Mouse (Mus musculus) midbrain, embryonic 11.5 days (tissue): ENCODE measurements at regions not wholly inside any gene's neighbourhood (a gene's known extent, or its start where the extent isn't known, plus 50 kb on each side); places are given as distances from the start of the nearest gene placed in this dataset.

Source experiments
- ATAC-seq: fragments of 200-750 bp; cut with Nextera tagmentation; 2 replicates; pipeline ENCODE4 v1.8.0; 2017; ENCODE audit warnings: moderate TSS enrichment, moderate library complexity; ENCODE audit not compliant: low FRiP score
- DNase-seq: peaks from one replicate; pipeline ENCODE4 v3.0.0; 2015; ENCODE audit warnings: low spot score; ENCODE audit errors: missing footprints
- H3K27ac ChIP-seq: fragments of 300-500 bp; sonication (generic); 2 replicates; pipeline ENCODE4 v1.5.1; 2014; ENCODE audit warnings: low read depth, low read length
- H3K27me3 ChIP-seq: fragments of 300-500 bp; sonication (generic); 2 replicates; pipeline ENCODE4 v1.6.1; 2014; ENCODE audit warnings: mild to moderate bottlenecking, low read length, moderate library complexity, mixed read lengths; ENCODE audit not compliant: control insufficient read depth, insufficient read depth
- H3K36me3 ChIP-seq: fragments of 300-500 bp; sonication (generic); 2 replicates; pipeline ENCODE4 v1.6.1; 2014; ENCODE audit warnings: mild to moderate bottlenecking, low read length, moderate library complexity, mixed read lengths; ENCODE audit not compliant: control insufficient read depth, insufficient read depth
- H3K4me1 ChIP-seq: fragments of 300-500 bp; sonication (generic); 2 replicates; pipeline ENCODE4 v1.6.1; 2014; ENCODE audit warnings: low read length; ENCODE audit not compliant: control insufficient read depth, insufficient read depth
- H3K4me2 ChIP-seq: fragments of 300-500 bp; sonication (generic); 2 replicates; pipeline ENCODE4 v1.6.1; 2014; ENCODE audit warnings: mild to moderate bottlenecking, moderate library complexity
- H3K4me3 ChIP-seq: fragments of 300-500 bp; sonication (generic); 2 replicates; pipeline ENCODE4 v1.5.1; 2014; ENCODE audit warnings: low read depth, low read length
- H3K9ac ChIP-seq: fragments of 300-500 bp; sonication (generic); 2 replicates; pipeline ENCODE4 v1.6.1; 2014; ENCODE audit warnings: low read length
- H3K9me3 ChIP-seq: fragments of 300-500 bp; sonication (generic); 2 replicates; pipeline ENCODE4 v1.6.1; 2016; ENCODE audit warnings: low read length; ENCODE audit not compliant: control insufficient read depth
- WGBS: fragments of 180-500 bp; shearing (Covaris S2); extraction: QIAGEN DNeasy Blood & Tissue Kit; methylation state at CpG from one replicate; pipeline ENCODE4 v1.1.7; 2014; 5-methylcytosine and 5-hydroxymethylcytosine counted together

GRCm38 (mm10) chr4:93935692-93936091 lies 600.4 kb upstream of the Tusc1 start:
- Histone ChIP-seq H3K4me2 (no peak overlapping the region), H3K36me3 (no peaks in the 10 kb centered on the region), H3K27ac (no peak overlapping the region), H3K27me3 (no peaks in the 10 kb centered on the region), H3K9me3 (no peaks in the 10 kb centered on the region), H3K4me1 (no peaks in the 10 kb centered on the region), H3K4me3 (no peak overlapping the region), H3K9ac (no peak overlapping the region)
- DNase-seq, result no peak
- ATAC-seq, result no peak

GRCm38 (mm10) chr4:93927117-93927516 lies 591.8 kb upstream of the Tusc1 start:
- Histone ChIP-seq H3K9ac (no peak overlapping the region), H3K4me3 (no peak overlapping the region), H3K36me3 (no peaks in the 10 kb centered on the region), H3K9me3 (no peaks in the 10 kb centered on the region), H3K4me1 (no peaks in the 10 kb centered on the region), H3K4me2 (no peak overlapping the region), H3K27ac (no peak overlapping the region), H3K27me3 (no peaks in the 10 kb centered on the region)
- DNase-seq (no peak), ATAC-seq (no peak)
- WGBS, result 93% methylated on average over 7 of the region's 7 CpGs

DNA sequence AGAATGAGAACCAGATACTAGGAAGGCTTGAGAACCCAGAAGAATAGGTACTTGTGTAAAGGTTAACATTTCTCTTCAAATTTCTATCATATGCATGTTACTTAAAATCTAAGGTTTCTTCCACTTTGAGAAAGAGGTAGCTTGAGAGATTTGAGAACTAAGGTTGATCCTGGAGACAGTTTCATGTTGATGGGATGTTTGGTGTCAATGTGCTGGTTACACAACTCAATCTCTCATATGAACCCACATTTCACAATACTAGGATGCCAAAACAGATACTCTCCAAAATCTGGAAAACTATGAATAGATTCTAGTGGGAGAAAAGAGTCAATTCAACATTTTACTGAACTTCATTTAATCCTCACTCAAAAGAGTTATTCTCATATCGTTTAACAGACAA lies 589.1 kb upstream of the Tusc1 start:
- Histone ChIP-seq H3K36me3 (no peaks in the 10 kb centered on the region), H3K9ac (no peak overlapping the region), H3K27me3 (no peaks in the 10 kb centered on the region), H3K4me2 (no peak overlapping the region), H3K4me1 (no peaks in the 10 kb centered on the region), H3K27ac (no peak overlapping the region), H3K9me3 (no peaks in the 10 kb centered on the region), H3K4me3 (no peak overlapping the region)
- DNase-seq (no peak), ATAC-seq (no peak)
- 93% methylated on average over 1 of the region's 1 CpGs for WGBS

GRCm38 (mm10) chr4:93886631-93887030 lies 551.3 kb upstream of the Tusc1 start:
- Histone ChIP-seq H3K36me3 (no peaks in the 10 kb centered on the region), H3K4me3 (no peak overlapping the region), H3K27ac (no peak overlapping the region), H3K4me1 (no peaks in the 10 kb centered on the region), H3K4me2 (no peak overlapping the region), H3K27me3 (no peaks in the 10 kb centered on the region), H3K9ac (no peak overlapping the region), H3K9me3 (no peaks in the 10 kb centered on the region)
- 90% methylated on average over 11 of the region's 11 CpGs for WGBS
- no peak for DNase-seq
- no peak for ATAC-seq

- Histone ChIP-seq H3K36me3 (no peaks in the 10 kb centered on the region), H3K4me2 (no peak overlapping the region), H3K9me3 (no peaks in the 10 kb centered on the region), H3K4me3 (no peak overlapping the region), H3K27ac (no peak overlapping the region), H3K4me1 (no peaks in the 10 kb centered on the region), H3K9ac (no peak overlapping the region), H3K27me3 (no peaks in the 10 kb centered on the region)
- ATAC-seq (no peak), DNase-seq (no peak)
- 84% methylated on average over 3 of the region's 3 CpGs for WGBS
These were observed 546.0 kb upstream of the Tusc1 start for GRCm38 (mm10) chr4:93881318-93881717.

GRCm38 (mm10) chr4:93879351-93879872 lies 544.1 kb upstream of the Tusc1 start:
- Histone ChIP-seq H3K4me2 (no peak overlapping the region), H3K36me3 (no peaks in the 10 kb centered on the region), H3K4me3 (no peak overlapping the region), H3K27me3 (no peaks in the 10 kb centered on the region), H3K27ac (no peak overlapping the region), H3K9ac (no peak overlapping the region), H3K4me1 (no peaks in the 10 kb centered on the region), H3K9me3 (no peaks in the 10 kb centered on the region)
- ATAC-seq, result peak; percentile 78
- 81% methylated on average over 8 of the region's 8 CpGs for WGBS
- no peak for DNase-seq

DNA sequence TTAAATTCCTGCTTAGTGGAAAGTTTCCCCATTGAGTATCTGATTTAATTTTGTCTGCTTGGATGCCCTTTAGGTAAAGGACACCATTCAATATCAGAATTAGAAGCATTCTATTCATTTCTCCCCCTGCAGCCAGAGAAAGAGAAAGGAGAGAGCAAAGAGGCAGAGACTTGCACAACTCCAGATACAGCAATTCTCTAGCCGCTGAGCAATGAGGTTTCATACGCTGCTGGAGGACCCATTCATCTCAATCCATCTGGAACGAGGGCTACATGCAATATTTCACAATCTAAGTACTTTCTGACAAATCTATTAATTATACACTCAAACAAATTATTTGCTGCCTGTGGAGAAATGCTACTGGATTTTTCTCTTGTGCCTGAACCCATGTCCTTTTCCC lies 538.0 kb upstream of the Tusc1 start:
- Histone ChIP-seq H3K4me1 (no peaks in the 10 kb centered on the region), H3K36me3 (no peaks in the 10 kb centered on the region), H3K9ac (no peak overlapping the region), H3K27me3 (no peaks in the 10 kb centered on the region), H3K4me3 (no peak overlapping the region), H3K9me3 (no peaks in the 10 kb centered on the region), H3K4me2 (no peak overlapping the region), H3K27ac (no peak overlapping the region)
- WGBS, result 47% methylated on average over 3 of the region's 3 CpGs
- ATAC-seq, result no peak; the same call in 1 of the 2 replicates
- DNase-seq, result no peak

DNA sequence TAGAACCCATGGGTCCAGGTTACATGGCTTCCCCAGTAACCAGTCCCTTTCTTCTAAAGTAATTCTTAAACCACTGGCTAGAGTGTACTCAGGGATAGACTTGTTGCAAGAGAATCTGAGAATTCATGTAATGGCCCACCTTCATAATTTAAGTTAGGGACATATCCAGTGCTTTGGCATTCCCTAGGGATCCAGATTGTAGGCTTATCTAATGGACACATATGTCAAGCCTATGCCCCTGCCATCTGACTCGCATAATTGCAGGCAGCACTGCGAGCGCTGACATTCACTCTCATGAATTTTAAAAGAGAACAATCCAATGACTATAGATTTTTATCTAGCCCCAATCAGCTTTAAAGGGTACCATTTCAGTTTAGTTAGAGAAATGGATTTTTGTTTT lies 518.1 kb upstream of the Tusc1 start:
- ATAC-seq (peak; percentile 72), DNase-seq (no peak)
- WGBS, result 87% methylated on average over 3 of the region's 3 CpGs
- H3K27ac ChIP-seq, result no peak overlapping the region
- H3K9ac ChIP-seq, result no peak overlapping the region
- H3K36me3 ChIP-seq, result no peaks in the 10 kb centered on the region
- H3K4me3 ChIP-seq, result no peak overlapping the region
- no peak overlapping the region for H3K4me2 ChIP-seq
- no peaks in the 10 kb centered on the region for H3K27me3 ChIP-seq
- H3K9me3 ChIP-seq, result no peaks in the 10 kb centered on the region
- H3K4me1 ChIP-seq, result no peaks in the 10 kb centered on the region

DNA sequence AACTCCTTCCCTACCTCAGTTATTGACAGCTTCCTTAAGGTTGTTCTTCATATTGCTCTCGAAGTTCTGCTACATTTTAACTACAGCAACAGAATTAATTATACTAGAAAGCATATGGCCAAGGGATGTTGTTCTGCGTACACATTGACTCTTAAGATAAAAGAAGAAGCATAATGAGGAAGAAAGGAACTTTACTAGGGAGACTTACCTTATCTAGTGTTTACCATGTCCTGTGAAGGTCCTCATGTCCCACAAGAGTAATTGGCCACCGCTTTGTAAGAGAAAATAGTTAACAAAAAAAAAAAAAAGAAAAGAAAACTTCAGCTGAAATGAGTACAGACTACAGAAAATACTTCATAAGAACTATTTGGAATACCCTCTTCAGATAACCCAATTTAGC lies 513.9 kb upstream of the Tusc1 start:
- Histone ChIP-seq H3K4me2 (no peak overlapping the region), H3K27me3 (no peaks in the 10 kb centered on the region), H3K9me3 (no peaks in the 10 kb centered on the region), H3K4me1 (no peaks in the 10 kb centered on the region), H3K4me3 (no peak overlapping the region), H3K27ac (no peak overlapping the region), H3K9ac (no peak overlapping the region), H3K36me3 (no peaks in the 10 kb centered on the region)
- WGBS, result 88% methylated on average over 3 of the region's 3 CpGs
- DNase-seq (no peak), ATAC-seq (no peak)

- ATAC-seq, result no peak
- Histone ChIP-seq H3K9me3 (no peaks in the 10 kb centered on the region), H3K27me3 (no peaks in the 10 kb centered on the region)
These were observed 495.4 kb upstream of the Tusc1 start for GRCm38 (mm10) chr4:93830701-93831100.

More at GRCm38 (mm10) chr4:93830701-93831100, 495.4 kb upstream of the Tusc1 start:
- Histone ChIP-seq H3K9ac (no peak overlapping the region), H3K27ac (no peak overlapping the region), H3K4me1 (no peaks in the 10 kb centered on the region), H3K36me3 (no peaks in the 10 kb centered on the region), H3K4me2 (no peak overlapping the region), H3K4me3 (no peak overlapping the region)
- no peak for DNase-seq
